Mouse (Mus musculus) ES-Bruce4 (cell line): ENCODE data around the gene Wwc1.

ENCODE experiments used
- CTCF ChIP-seq: IDR thresholded peaks from one replicate; pipeline ENCODE4 v1.8.1; 2011; ENCODE audit warnings: low read depth, low read length
- POLR2A ChIP-seq: IDR thresholded peaks from one replicate; pipeline ENCODE4 v1.8.1; 2011; ENCODE audit warnings: low read length; ENCODE audit not compliant: insufficient read depth

DNA sequence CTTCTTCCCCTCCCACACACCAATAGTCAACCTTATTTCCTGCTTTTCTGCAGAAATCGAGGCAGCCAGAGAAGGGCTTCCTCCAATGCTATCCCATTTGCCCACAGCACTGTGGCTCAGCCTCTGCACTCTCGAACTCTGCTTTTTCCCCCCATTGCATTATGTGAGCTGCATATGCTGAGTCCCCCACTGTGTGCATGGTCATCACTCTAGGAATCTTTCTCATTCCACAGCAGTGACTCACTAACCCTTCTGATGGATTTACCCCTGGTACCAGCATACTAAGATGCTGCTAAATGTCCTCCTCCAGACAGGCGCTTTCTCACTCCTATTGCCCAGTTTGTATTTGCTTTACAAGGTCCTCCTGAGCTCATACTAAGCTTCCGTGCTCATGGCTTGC, 32.9 kb upstream of the Wwc1 start:
- no peak for TF ChIP-seq POLR2A
- TF ChIP-seq CTCF, result no peak
